ENCODE assay signal across 15 mouse cellular contexts in genomic region chr11:101483804-101484203, GRCm38 (mm10). TPM values are rescaled to one million over a fixed set of nuclear protein-coding genes. Genes with fewer than 3 reads are reported as not detected.
DNase-seq lines count a peak whose midpoint lies in the region; ATAC-seq and TF ChIP-seq lines count a peak whose summit lies in the region.
"Had no signal": no experiment of that assay in that cellular context is flagged by ENCODE, and none has a peak within 500 bp of the region (broad histone marks: within the 10 kb centered on the region; RNA-seq: fewer than 3 reads in every experiment).

No protein-coding gene starts in this region.

- TF ChIP-seq RAD21 in MEL (IDR thresholded peaks at IDR 0.05; ENCODE audit: low read depth, low read length), result no peak

- no peak for ATAC-seq in liver, embryonic 11.5 days (replicated peaks; ENCODE audit: low FRiP score)
- no peak for ATAC-seq in liver, postnatal 0 days
- ATAC-seq in forebrain, embryonic 15.5 days (replicated peaks), result no peak; the same call in 1 of the 2 replicates
- no peak for ATAC-seq in midbrain, embryonic 14.5 days (ENCODE audit: low FRiP score, low TSS enrichment)
- no peak for ATAC-seq in erythroid progenitor cell, adult 5-6 weeks (replicated peaks; ENCODE audit: low FRiP score, poor library complexity, severe bottlenecking)

- no peak for TF ChIP-seq POLR2A in MEL (IDR thresholded peaks at IDR 0.05; ENCODE audit: control insufficient read depth in 1 of 2, insufficient read depth in 1 of 2, low read depth in 1 of 2, low read length in 2 of 2, poor library complexity in 1 of 2)

- peaks cover 41% of the 10 kb centered on the region for H3K4me1 ChIP-seq in liver, embryonic 11.5 days (replicated peaks; ENCODE audit: control insufficient read depth, insufficient read depth, low read length)
- peaks cover 29% of the 10 kb centered on the region for H3K4me1 ChIP-seq in liver, postnatal 0 days (ENCODE audit: insufficient read depth)
- peaks cover 10 to 29% of the 10 kb centered on the region in 2 experiments for H3K4me1 ChIP-seq in MEL (ENCODE audit: control insufficient read depth in 1 of 2, insufficient read depth in 2 of 2, low read length in 2 of 2)
- peaks cover 23% of the 10 kb centered on the region for H3K4me1 ChIP-seq in forebrain, embryonic 15.5 days
- H3K4me1 ChIP-seq in midbrain, embryonic 14.5 days (ENCODE audit: control insufficient read depth, insufficient read depth, low read length), result peaks cover 20% of the 10 kb centered on the region
- H3K4me1 ChIP-seq: stomach, embryonic 15.5 days had no signal

- H3K9me3 ChIP-seq in liver, embryonic 11.5 days (ENCODE audit: control insufficient read depth, low read length), result no peaks in the 10 kb centered on the region
- H3K9me3 ChIP-seq in liver, postnatal 0 days (ENCODE audit: low read length), result no peaks in the 10 kb centered on the region
- H3K9me3 ChIP-seq in MEL (replicated peaks; ENCODE audit: insufficient read depth, low read length), result no peaks in the 10 kb centered on the region
- no peaks in the 10 kb centered on the region for H3K9me3 ChIP-seq in forebrain, embryonic 15.5 days
- H3K9me3 ChIP-seq in midbrain, embryonic 14.5 days (ENCODE audit: control insufficient read depth, low read length), result no peaks in the 10 kb centered on the region
- H3K9me3 ChIP-seq: liver, embryonic 15.5 days; stomach, embryonic 15.5 days had no signal

- H3K27ac ChIP-seq in liver, embryonic 11.5 days (ENCODE audit: low read depth, low read length), result no peak overlapping the region
- no peak overlapping the region for H3K27ac ChIP-seq in liver, postnatal 0 days (ENCODE audit: low read depth)
- peak overlapping the region; percentile 86; the same call in 1 of the 2 replicates for H3K27ac ChIP-seq in MEL (ENCODE audit: control insufficient read depth, low read depth, low read length)
- H3K27ac ChIP-seq in forebrain, embryonic 15.5 days (replicated peaks), result peak overlapping the region; percentile 65
- peak overlapping the region; percentile 77 for H3K27ac ChIP-seq in midbrain, embryonic 14.5 days (replicated peaks; ENCODE audit: low read depth, low read length)
- H3K27ac ChIP-seq: gastrocnemius, adult 2 months; liver, embryonic 15.5 days had no signal

- H3K4me2 ChIP-seq in liver, embryonic 11.5 days, result peak overlapping the region; percentile 3
- no peak overlapping the region for H3K4me2 ChIP-seq in liver, postnatal 0 days (ENCODE audit: low read depth, low read length)
- no peak overlapping the region for H3K4me2 ChIP-seq in forebrain, embryonic 15.5 days (replicated peaks)
- H3K4me2 ChIP-seq in midbrain, embryonic 14.5 days (ENCODE audit: low read length), result no peak overlapping the region
- H3K4me2 ChIP-seq: stomach, embryonic 15.5 days had no signal

- H3K79me2 ChIP-seq in MEL (ENCODE audit: control insufficient read depth, insufficient read depth, low read length, poor library complexity), result no peaks in the 10 kb centered on the region

- no peak overlapping the region for H3K4me3 ChIP-seq in liver, embryonic 11.5 days (ENCODE audit: low read depth, low read length)
- H3K4me3 ChIP-seq in liver, postnatal 0 days (ENCODE audit: low read depth, low read length), result no peak overlapping the region
- no peak overlapping the region for H3K4me3 ChIP-seq in MEL (ENCODE audit: control insufficient read depth in 1 of 2, insufficient read depth in 1 of 2, low read depth in 2 of 2, low read length in 2 of 2)
- no peak overlapping the region for H3K4me3 ChIP-seq in forebrain, embryonic 15.5 days
- no peak overlapping the region for H3K4me3 ChIP-seq in midbrain, embryonic 14.5 days (replicated peaks; ENCODE audit: low read depth, low read length)
- H3K4me3 ChIP-seq: erythroblast, embryonic 14.5 days; gastrocnemius, adult 2 months; liver, embryonic 15.5 days; stomach, embryonic 15.5 days had no signal

- H3K27me3 ChIP-seq in liver, embryonic 11.5 days (replicated peaks; ENCODE audit: control insufficient read depth, insufficient read depth, low read length), result no peaks in the 10 kb centered on the region
- H3K27me3 ChIP-seq in liver, postnatal 0 days (ENCODE audit: insufficient read depth, low read length), result no peaks in the 10 kb centered on the region
- H3K27me3 ChIP-seq in MEL (ENCODE audit: control insufficient read depth in 1 of 2, insufficient read depth in 2 of 2, low read length in 2 of 2), result no peaks in the 10 kb centered on the region
- H3K27me3 ChIP-seq in forebrain, embryonic 15.5 days, result no peaks in the 10 kb centered on the region
- H3K27me3 ChIP-seq in midbrain, embryonic 14.5 days (ENCODE audit: control insufficient read depth, insufficient read depth, low read length), result no peaks in the 10 kb centered on the region
- H3K27me3 ChIP-seq: stomach, embryonic 15.5 days had no signal

- no peak for TF ChIP-seq EP300 in liver, postnatal 0 days (IDR thresholded peaks at IDR 0.05; ENCODE audit: low read depth)
- TF ChIP-seq EP300 in MEL (IDR thresholded peaks at IDR 0.05; ENCODE audit: low read depth in 1 of 2, low read length in 2 of 2), result no peak; a peak in 1 of 4 replicates

- no peak for DNase-seq in liver, embryonic 11.5 days (ENCODE audit: low spot score)
- no peak for DNase-seq in liver, postnatal 0 days
- DNase-seq in MEL (ENCODE audit: low read depth, low spot score), result peak; percentile 36
- DNase-seq in midbrain, embryonic 14.5 days, result peak; percentile 44
- DNase-seq in B cell, adult 2 months, result no peak
- DNase-seq in heart, adult 11 months, result no peak
- DNase-seq: cerebellum, adult 9-10 months; gastrocnemius, adult 2 months; kidney, postnatal 10 days; layer of hippocampus, adult 9-11 months had no signal

- H3K36me3 ChIP-seq in liver, embryonic 11.5 days (ENCODE audit: control insufficient read depth, insufficient read depth, low read length), result peaks cover 7% of the 10 kb centered on the region; the same call in 1 of the 2 replicates
- H3K36me3 ChIP-seq in liver, postnatal 0 days (replicated peaks; ENCODE audit: insufficient read depth, low read length), result peaks cover 13% of the 10 kb centered on the region; the same call in 1 of the 2 replicates
- peaks cover 1 to 35% of the 10 kb centered on the region in 2 experiments; a peak in 3 of 4 replicates for H3K36me3 ChIP-seq in MEL (ENCODE audit: control insufficient read depth in 1 of 2, insufficient read depth in 2 of 2, low read length in 2 of 2)
- no peaks in the 10 kb centered on the region for H3K36me3 ChIP-seq in forebrain, embryonic 15.5 days
- no peaks in the 10 kb centered on the region for H3K36me3 ChIP-seq in midbrain, embryonic 14.5 days (ENCODE audit: control insufficient read depth, insufficient read depth, low read length)

- no peak for TF ChIP-seq CTCF in liver, postnatal 0 days (IDR thresholded peaks at IDR 0.05; ENCODE audit: low read depth)
- TF ChIP-seq CTCF in MEL (IDR thresholded peaks at IDR 0.05 in 2 of 3, conservative IDR thresholded peaks at IDR 0.05 in 1 of 3; ENCODE audit: control insufficient read depth in 1 of 3, insufficient read depth in 1 of 3, low read depth in 2 of 3, low read length in 3 of 3, poor library complexity in 1 of 3, severe bottlenecking in 1 of 3), result no peak

- no peak overlapping the region for H3K9ac ChIP-seq in liver, embryonic 11.5 days (ENCODE audit: low read depth, low read length)
- no peak overlapping the region for H3K9ac ChIP-seq in liver, postnatal 0 days (replicated peaks)
- no peak overlapping the region for H3K9ac ChIP-seq in MEL (ENCODE audit: control insufficient read depth, low read depth, low read length, poor library complexity, severe bottlenecking)
- H3K9ac ChIP-seq in forebrain, embryonic 15.5 days (replicated peaks), result no peak overlapping the region
- H3K9ac ChIP-seq in midbrain, embryonic 14.5 days (replicated peaks; ENCODE audit: low read length), result no peak overlapping the region
- H3K9ac ChIP-seq: liver, embryonic 15.5 days; stomach, embryonic 15.5 days had no signal

- WGBS in liver, embryonic 11.5 days, result 41% methylated on average over 3 of the region's 3 CpGs
- 33% methylated on average over 3 of the region's 3 CpGs for WGBS in liver, postnatal 0 days (ENCODE audit: insufficient replicate concordance)
- 28% methylated on average over 3 of the region's 3 CpGs for WGBS in forebrain, embryonic 15.5 days
- WGBS in midbrain, embryonic 14.5 days, result 7% methylated on average over 3 of the region's 3 CpGs

RNA-seq across cellular contexts. Expression of gene Vat1, which starts 17.8 kb away (rescaled TPM):
- polyA plus RNA-seq in liver, embryonic 11.5 days (2014; fragmentation: Nextera tagmentation; extraction: Ambion mirVana), result 16.8 and 19.5 TPM in 2 replicates
- 8.3 and 8.4 TPM in 2 replicates for polyA plus RNA-seq in liver, postnatal 0 days (2015; fragmentation: Nextera tagmentation; extraction: Ambion mirVana)
- 43.9 and 49.5 TPM in 2 replicates for total RNA-seq in MEL (2012; rRNA removed)
- 100 to 1,000 TPM in 1 of 2 experiments, not detected in 1; 125 TPM for polyA plus RNA-seq in MEL (2012; ENCODE audit: insufficient read depth in 1 of 2, insufficient read length in 2 of 2, low read depth in 1 of 2, low replicate concordance in 2 of 2, missing spikeins in 1 of 2)
- polyA plus RNA-seq in forebrain, embryonic 15.5 days (2015; fragmentation: Nextera tagmentation; extraction: Ambion mirVana), result 77.1 and 79.8 TPM in 2 replicates
- polyA plus RNA-seq in midbrain, embryonic 14.5 days (2014; fragmentation: Nextera tagmentation; extraction: Ambion mirVana), result 99.9 and 129 TPM in 2 replicates
- 9.0 and 13.4 TPM in 2 replicates for total RNA-seq in erythroid progenitor cell, adult 5-6 weeks (2015; ENCODE audit: low replicate concordance)
- 4.7 and 6.1 TPM in 2 replicates for total RNA-seq in erythroid progenitor cell, adult 5-6 weeks (2017; ENCODE audit: low replicate concordance)

RNA-seq across cellular contexts. Expression of gene Rnd2, which starts 19.0 kb away (rescaled TPM):
- polyA plus RNA-seq in liver, embryonic 11.5 days (2014; fragmentation: Nextera tagmentation; extraction: Ambion mirVana), result 3.7 and 5.4 TPM in 2 replicates
- 1.9 and 2.0 TPM in 2 replicates for polyA plus RNA-seq in liver, postnatal 0 days (2015; fragmentation: Nextera tagmentation; extraction: Ambion mirVana)
- total RNA-seq in MEL (2012; rRNA removed), result 4.2 and 6.4 TPM in 2 replicates
- 10 to 100 TPM in 1 of 2 experiments, not detected in 1; 18.6 TPM for polyA plus RNA-seq in MEL (2012; ENCODE audit: insufficient read depth in 1 of 2, insufficient read length in 2 of 2, low read depth in 1 of 2, low replicate concordance in 2 of 2, missing spikeins in 1 of 2)
- 121 and 142 TPM in 2 replicates for polyA plus RNA-seq in forebrain, embryonic 15.5 days (2015; fragmentation: Nextera tagmentation; extraction: Ambion mirVana)
- polyA plus RNA-seq in midbrain, embryonic 14.5 days (2014; fragmentation: Nextera tagmentation; extraction: Ambion mirVana), result 58.6 and 72.6 TPM in 2 replicates
- not detected in 2 replicates for total RNA-seq in erythroid progenitor cell, adult 5-6 weeks (2015; ENCODE audit: low replicate concordance)
- not detected in 2 replicates for total RNA-seq in erythroid progenitor cell, adult 5-6 weeks (2017; ENCODE audit: low replicate concordance)

RNA-seq across cellular contexts. Expression of gene Ifi35, which starts 35.6 kb away (rescaled TPM):
- 31.2 and 34.6 TPM in 2 replicates for polyA plus RNA-seq in liver, embryonic 11.5 days (2014; fragmentation: Nextera tagmentation; extraction: Ambion mirVana)
- 27.2 and 28.2 TPM in 2 replicates for polyA plus RNA-seq in liver, postnatal 0 days (2015; fragmentation: Nextera tagmentation; extraction: Ambion mirVana)
- 37.5 and 64.4 TPM in 2 replicates for total RNA-seq in MEL (2012; rRNA removed)
- polyA plus RNA-seq in MEL (2012; ENCODE audit: insufficient read depth in 1 of 2, insufficient read length in 2 of 2, low read depth in 1 of 2, low replicate concordance in 2 of 2, missing spikeins in 1 of 2), result 100 to 1,000 TPM in 1 of 2 experiments, 10 to 100 TPM in 1; 35.5 to 146 TPM
- polyA plus RNA-seq in forebrain, embryonic 15.5 days (2015; fragmentation: Nextera tagmentation; extraction: Ambion mirVana), result 2.4 and 3.2 TPM in 2 replicates
- polyA plus RNA-seq in midbrain, embryonic 14.5 days (2014; fragmentation: Nextera tagmentation; extraction: Ambion mirVana), result 1.5 and 5.9 TPM in 2 replicates
- 39.8 and 73.2 TPM in 2 replicates for total RNA-seq in erythroid progenitor cell, adult 5-6 weeks (2015; ENCODE audit: low replicate concordance)
- total RNA-seq in erythroid progenitor cell, adult 5-6 weeks (2017; ENCODE audit: low replicate concordance), result 43.6 and 47.4 TPM in 2 replicates

RNA-seq across cellular contexts. Expression of gene Rpl27, which starts 41.7 kb away (rescaled TPM):
- 553 and 579 TPM in 2 replicates for polyA plus RNA-seq in liver, embryonic 11.5 days (2014; fragmentation: Nextera tagmentation; extraction: Ambion mirVana)
- 205 and 213 TPM in 2 replicates for polyA plus RNA-seq in liver, postnatal 0 days (2015; fragmentation: Nextera tagmentation; extraction: Ambion mirVana)
- total RNA-seq in MEL (2012; rRNA removed), result 2,405 and 2,621 TPM in 2 replicates
- polyA plus RNA-seq in MEL (2012; ENCODE audit: insufficient read depth in 1 of 2, insufficient read length in 2 of 2, low read depth in 1 of 2, low replicate concordance in 2 of 2, missing spikeins in 1 of 2), result 100 to 1,000 TPM in 1 of 2 experiments, not detected in 1; 595 TPM
- polyA plus RNA-seq in forebrain, embryonic 15.5 days (2015; fragmentation: Nextera tagmentation; extraction: Ambion mirVana), result 267 and 285 TPM in 2 replicates
- polyA plus RNA-seq in midbrain, embryonic 14.5 days (2014; fragmentation: Nextera tagmentation; extraction: Ambion mirVana), result 301 and 329 TPM in 2 replicates
- 179 and 183 TPM in 2 replicates for total RNA-seq in erythroid progenitor cell, adult 5-6 weeks (2015; ENCODE audit: low replicate concordance)
- total RNA-seq in erythroid progenitor cell, adult 5-6 weeks (2017; ENCODE audit: low replicate concordance), result 266 and 615 TPM in 2 replicates

RNA-seq across cellular contexts. Expression of gene Ptges3l, which starts 58.7 kb away (rescaled TPM):
- 3.2 and 5.0 TPM in 2 replicates for polyA plus RNA-seq in liver, embryonic 11.5 days (2014; fragmentation: Nextera tagmentation; extraction: Ambion mirVana)
- polyA plus RNA-seq in liver, postnatal 0 days (2015; fragmentation: Nextera tagmentation; extraction: Ambion mirVana), result 0.65 and 1.0 TPM in 2 replicates
- 1.4 and 1.6 TPM in 2 replicates for total RNA-seq in MEL (2012; rRNA removed)
- polyA plus RNA-seq in MEL (2012; ENCODE audit: insufficient read depth in 1 of 2, insufficient read length in 2 of 2, low read depth in 1 of 2, low replicate concordance in 2 of 2, missing spikeins in 1 of 2), result 1 to 10 TPM in 1 of 2 experiments, not detected in 1; 2.3 TPM
- 1.0 and 1.7 TPM in 2 replicates for polyA plus RNA-seq in forebrain, embryonic 15.5 days (2015; fragmentation: Nextera tagmentation; extraction: Ambion mirVana)
- polyA plus RNA-seq in midbrain, embryonic 14.5 days (2014; fragmentation: Nextera tagmentation; extraction: Ambion mirVana), result 1.1 TPM in 2 replicates
- total RNA-seq in erythroid progenitor cell, adult 5-6 weeks (2015; ENCODE audit: low replicate concordance), result not detected in 2 replicates
- not detected in 2 replicates for total RNA-seq in erythroid progenitor cell, adult 5-6 weeks (2017; ENCODE audit: low replicate concordance)
- polyA plus RNA-seq: erythroblast, embryonic 14.5 days had no signal

Comparison
In these comparisons a context has a peak if more than half of its experiments do, and no peak if none do; other contexts are left out.
1. DNase-seq: peak in MEL (single experiment) and midbrain, embryonic 14.5 days (single experiment); none in liver, embryonic 11.5 days (single experiment), liver, postnatal 0 days (single experiment), B cell, adult 2 months (0 of 2) and heart, adult 11 months (single experiment).
2. H3K27ac ChIP-seq: peak in MEL (single experiment), forebrain, embryonic 15.5 days (single experiment) and midbrain, embryonic 14.5 days (single experiment); none in liver, embryonic 11.5 days (single experiment) and liver, postnatal 0 days (single experiment).